7 mouse cellular contexts compared by ENCODE assay signal in the genomic region with DNA sequence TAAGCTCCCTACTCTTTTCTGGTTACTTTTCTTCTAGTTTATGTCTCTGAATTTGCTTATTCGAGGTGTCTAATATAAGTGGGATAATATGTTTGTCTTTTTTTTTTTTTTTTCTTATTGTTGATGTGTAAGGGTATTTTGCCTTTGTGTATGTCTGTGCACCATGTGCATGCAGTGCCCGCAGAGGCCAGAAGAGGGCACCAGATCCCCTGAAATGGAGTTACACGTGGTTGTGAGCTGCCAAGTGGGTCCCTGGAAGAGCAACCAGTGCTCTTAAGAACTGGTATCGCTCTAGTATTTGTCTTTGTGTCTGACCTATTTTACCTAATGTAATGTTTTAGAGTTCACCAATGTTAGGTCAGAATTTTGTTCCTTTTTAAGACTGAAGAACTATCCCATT. TPM values are rescaled to one million over a fixed set of nuclear protein-coding genes. Genes with fewer than 3 reads are reported as not detected.
DNase-seq lines count a peak whose midpoint lies in the region; ATAC-seq and TF ChIP-seq lines count a peak whose summit lies in the region.

No protein-coding gene starts in this region.

- peak; percentile 70 for TF ChIP-seq CTCF in G1E (IDR thresholded peaks at IDR 0.05; ENCODE audit: low read depth, low read length)
- TF ChIP-seq CTCF in embryonic fibroblast, embryonic 13.5 days (IDR thresholded peaks at IDR 0.05; ENCODE audit: borderline replicate concordance, insufficient read depth, low read length), result peak; percentile 61; the same call in 1 of the 2 replicates

- peaks cover 7% of the 10 kb centered on the region; the same call in 1 of the 2 replicates for H3K27me3 ChIP-seq in G1E (ENCODE audit: insufficient read depth, low read length)
- no peaks in the 10 kb centered on the region for H3K27me3 ChIP-seq in limb, embryonic 10.5 days (ENCODE audit: low read depth, poor library complexity, severe bottlenecking)

- H3K4me1 ChIP-seq in G1E (ENCODE audit: insufficient read depth, low read depth, low read length), result peaks cover 10% of the 10 kb centered on the region
- no peaks in the 10 kb centered on the region; the same call in 1 of the 2 replicates for H3K4me1 ChIP-seq in embryonic fibroblast, embryonic 13.5 days (ENCODE audit: control insufficient read depth, insufficient read depth, low read length)
- H3K4me1 ChIP-seq in limb, embryonic 10.5 days, result peaks cover 6% of the 10 kb centered on the region

- no peak for TF ChIP-seq POLR2A in embryonic fibroblast, embryonic 13.5 days (IDR thresholded peaks at IDR 0.05; ENCODE audit: low read depth, low read length)

- no peak overlapping the region for H3K4me3 ChIP-seq in G1E (ENCODE audit: low read depth, low read length)
- H3K4me3 ChIP-seq in embryonic fibroblast, embryonic 13.5 days (ENCODE audit: insufficient read depth, low read length), result no peak overlapping the region
- no peak overlapping the region for H3K4me3 ChIP-seq in limb, embryonic 10.5 days

- DNase-seq in layer of hippocampus, postnatal 10 days (ENCODE audit: low spot score in 2 of 2), result peak; percentile 75 to 81
- no peak for DNase-seq in layer of hippocampus, adult 9-10 months (ENCODE audit: low spot score)
- DNase-seq in G1E (ENCODE audit: low spot score), result no peak
- peak; percentile 86 for DNase-seq in adrenal gland, postnatal 10 days
- peak; percentile 83 for DNase-seq in limb, embryonic 10.5 days (ENCODE audit: low spot score)
- DNase-seq in retina, embryonic 14.5 days (ENCODE audit: low spot score), result peak; percentile 69

- ATAC-seq in G1E (ENCODE audit: extremely low read depth, insufficient number of reproducible peaks, low FRiP score, poor library complexity, severe bottlenecking), result no peak

- no peaks in the 10 kb centered on the region for H3K36me3 ChIP-seq in G1E (replicated peaks)
- H3K36me3 ChIP-seq in limb, embryonic 10.5 days, result no peaks in the 10 kb centered on the region

- peaks cover 2% of the 10 kb centered on the region; the same call in 1 of the 2 replicates for H3K9me3 ChIP-seq in G1E (replicated peaks)
- no peaks in the 10 kb centered on the region for H3K9me3 ChIP-seq in limb, embryonic 10.5 days (replicated peaks)

- no peak overlapping the region for H3K27ac ChIP-seq in embryonic fibroblast, embryonic 13.5 days (ENCODE audit: insufficient read depth, low read length)
- no peak overlapping the region for H3K27ac ChIP-seq in limb, embryonic 10.5 days

- WGBS in limb, embryonic 10.5 days, result 36% methylated on average over 4 of the region's 4 CpGs

RNA-seq across cellular contexts. Expression of gene Zfp629, which starts 41.3 kb away (rescaled TPM):
- 10 to 100 TPM; 25.1 to 31.8 TPM for total RNA-seq in layer of hippocampus, postnatal 10 days (2021)
- 11.3 and 11.8 TPM in 2 replicates for total RNA-seq in G1E (2014; fragmentation: Nextera tagmentation)
- 8.7 and 9.0 TPM in 2 replicates for total RNA-seq in G1E (2017)
- 23.2 and 24.3 TPM in 2 replicates for polyA plus RNA-seq in G1E (2012)
- total RNA-seq in adrenal gland, postnatal 10 days (2021), result 10 to 100 TPM; 18.2 to 30.4 TPM
- 9.3 and 14.9 TPM in 2 replicates for polyA plus RNA-seq in embryonic fibroblast, embryonic 13.5 days (2011; ENCODE audit: insufficient read length, low read depth, missing spikeins)
- polyA plus RNA-seq in limb, embryonic 10.5 days (2016; fragmentation: Nextera tagmentation; extraction: Ambion mirVana), result 29.0 and 32.9 TPM in 2 replicates

RNA-seq across cellular contexts. Expression of gene Bcl7c, which starts 51.8 kb away (rescaled TPM):
- total RNA-seq in layer of hippocampus, postnatal 10 days (2021), result 10 to 100 TPM; 38.6 TPM
- total RNA-seq in G1E (2014; fragmentation: Nextera tagmentation), result 18.1 and 38.7 TPM in 2 replicates
- total RNA-seq in G1E (2017), result 28.2 and 36.8 TPM in 2 replicates
- polyA plus RNA-seq in G1E (2012), result 330 and 397 TPM in 2 replicates
- 10 to 100 TPM; 77.0 to 81.8 TPM for total RNA-seq in adrenal gland, postnatal 10 days (2021)
- polyA plus RNA-seq in embryonic fibroblast, embryonic 13.5 days (2011; ENCODE audit: insufficient read length, low read depth, missing spikeins), result 53.2 and 57.0 TPM in 2 replicates
- polyA plus RNA-seq in limb, embryonic 10.5 days (2016; fragmentation: Nextera tagmentation; extraction: Ambion mirVana), result 77.9 and 79.5 TPM in 2 replicates

RNA-seq across cellular contexts. Expression of gene Ctf1, which starts 55.6 kb away (rescaled TPM):
- total RNA-seq in layer of hippocampus, postnatal 10 days (2021), result 1 to 10 TPM; 4.3 to 5.3 TPM
- total RNA-seq in G1E (2014; fragmentation: Nextera tagmentation) (5.3 and 9.6 TPM in 2 replicates), G1E (2017) (0.41 and 2.3 TPM in 2 replicates)
- 1.7 and 2.2 TPM in 2 replicates for polyA plus RNA-seq in G1E (2012)
- total RNA-seq in adrenal gland, postnatal 10 days (2021), result 1 to 10 TPM; 6.3 to 6.8 TPM
- polyA plus RNA-seq in embryonic fibroblast, embryonic 13.5 days (2011; ENCODE audit: insufficient read length, low read depth, missing spikeins), result 14.9 and 27.8 TPM in 2 replicates
- polyA plus RNA-seq in limb, embryonic 10.5 days (2016; fragmentation: Nextera tagmentation; extraction: Ambion mirVana), result 11.1 and 14.2 TPM in 2 replicates

Comparison
In these comparisons a context has a peak if more than half of its experiments do, and no peak if none do; other contexts are left out.
1. DNase-seq: peak in layer of hippocampus, postnatal 10 days (2 of 2), adrenal gland, postnatal 10 days (single experiment), limb, embryonic 10.5 days (single experiment) and retina, embryonic 14.5 days (single experiment); none in layer of hippocampus, adult 9-10 months (single experiment) and G1E (single experiment).